Mouse (Mus musculus) left cerebral cortex, postnatal 4 days (tissue): ENCODE results near the gene Stox2. TPM values are rescaled to one million over a fixed set of nuclear protein-coding genes. Genes with fewer than 3 reads are reported as not detected.
A peak's percentile ranks its signal among the peaks of the same experiment; 100 is the strongest.

Experiments used
- DNase-seq: peaks from one replicate; pipeline ENCODE4 v3.0.0-alpha.2; 2022
- intact Hi-C: fragments of 180-260 bp; cut with DNase I; formaldehyde crosslinking; loops from one replicate; pipeline ENCODE4 v1.15.1; 2025
- total RNA-seq, 2 experiments: library from RNA; stranded (reverse); gene quantifications; 2 replicates each; pipeline ENCODE4 v1.2.3; 2021

Gene Stox2
- total RNA-seq, 2 experiments from 2014 or later: 118 to 122 TPM

DNA sequence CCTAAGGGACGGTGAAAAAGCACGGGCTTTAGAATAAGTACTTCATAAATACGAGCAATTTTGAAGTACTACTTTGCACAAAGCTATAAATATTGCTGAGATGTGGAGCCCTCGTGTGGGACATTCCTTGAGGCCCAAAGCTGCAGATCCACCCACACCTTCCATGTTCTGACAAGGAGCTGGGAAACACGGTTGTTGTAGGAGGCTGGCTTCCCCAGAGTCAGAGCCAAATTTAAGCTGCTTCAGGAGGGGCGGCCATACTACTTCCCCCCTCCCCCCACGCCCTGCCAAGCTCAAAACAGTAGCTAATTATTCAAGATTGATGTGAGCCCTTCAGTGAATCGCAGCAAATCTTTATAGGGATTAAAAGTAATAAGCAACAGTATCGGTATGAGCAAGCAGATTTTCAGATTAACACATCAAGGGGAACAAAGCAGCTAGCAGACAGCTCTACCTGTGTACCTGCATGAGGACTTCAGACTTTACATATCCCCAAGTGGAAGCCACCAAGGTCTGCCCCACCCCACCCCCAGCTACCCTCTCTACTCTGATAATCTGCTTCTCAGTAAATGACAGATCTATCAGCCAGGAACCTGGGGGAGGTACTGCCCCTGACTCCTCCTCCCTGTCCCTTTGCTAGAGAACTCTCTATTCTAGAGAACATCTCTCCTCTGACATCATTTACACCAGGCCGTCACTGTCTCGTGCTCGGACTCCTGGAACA lies 185.2 kb downstream of the Stox2 start:
- no peak for DNase-seq
- intact Hi-C loops: no loop called here

GRCm38 (mm10) chr8:47250832-47251231 lies 195.3 kb downstream of the Stox2 start:
- intact Hi-C loops: no loop called here
- DNase-seq: no peak

GRCm38 (mm10) chr8:47245116-47245515 lies 201.0 kb downstream of the Stox2 start:
- DNase-seq: no peak
- intact Hi-C loops: no loop called here

- DNase-seq: no peak
- intact Hi-C loops: no loop called here
Observed at GRCm38 (mm10) chr8:47244202-47244601, 202.0 kb downstream of the Stox2 start.

DNA sequence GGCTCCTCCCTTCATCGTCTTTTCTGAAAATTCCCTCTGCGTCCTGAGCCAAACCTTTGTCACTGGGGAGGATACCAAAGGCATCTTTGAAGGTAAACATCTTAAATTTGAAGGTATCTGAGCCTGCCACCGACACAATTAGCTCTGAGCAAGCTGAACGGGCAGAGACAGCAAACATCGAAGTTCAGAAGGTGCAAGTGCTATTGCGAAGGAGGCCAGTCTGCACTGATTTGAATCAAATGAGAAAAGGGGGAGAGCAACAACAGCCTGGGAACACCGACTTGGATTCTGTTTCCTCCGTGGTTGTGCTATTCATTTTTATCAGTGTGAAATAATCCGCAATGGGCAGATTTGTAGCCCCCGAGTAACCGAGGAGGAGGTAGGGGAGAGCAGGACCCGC lies 202.5 kb downstream of the Stox2 start:
- no peak for DNase-seq
- intact Hi-C loops: no loop called here

GRCm38 (mm10) chr8:47243016-47243630 lies 203.0 kb downstream of the Stox2 start:
- intact Hi-C loops: no loop called here
- DNase-seq: peak; percentile 41

GRCm38 (mm10) chr8:47242207-47243004 lies 203.8 kb downstream of the Stox2 start:
- DNase-seq: peak; percentile 90
- intact Hi-C loops: no loop called here

DNA sequence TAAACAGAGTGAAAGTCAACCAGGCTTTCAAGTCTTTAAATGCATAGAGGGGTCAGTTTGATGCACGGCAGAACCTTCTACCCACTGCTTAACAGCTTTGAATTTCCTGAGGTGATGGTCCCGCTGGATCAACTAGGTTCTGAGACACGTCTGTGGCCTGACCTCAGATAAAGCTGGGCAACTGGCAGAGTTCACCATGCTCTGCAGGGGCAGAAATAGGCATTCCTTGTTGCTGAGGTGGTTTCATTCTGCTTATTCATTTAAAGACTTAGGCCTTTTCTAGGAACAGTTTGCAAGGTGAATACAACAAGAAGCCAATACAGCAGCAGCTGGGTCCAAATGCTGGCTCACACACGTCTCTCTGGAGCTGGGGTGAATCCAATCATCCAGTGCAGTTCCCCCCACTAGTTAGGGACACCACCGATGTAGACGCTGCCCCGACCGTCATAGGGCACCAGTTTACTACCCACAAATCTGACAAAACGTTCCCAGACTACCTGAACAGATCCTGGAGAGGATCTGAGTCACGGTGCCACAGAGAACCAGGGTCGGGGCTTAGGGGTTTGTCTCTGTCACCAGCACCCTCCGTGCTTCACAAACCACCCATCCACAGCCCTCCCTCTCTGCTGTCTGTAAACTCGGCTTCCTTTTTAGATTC lies 204.6 kb downstream of the Stox2 start:
- intact Hi-C loops: no loop called here

GRCm38 (mm10) chr8:47240871-47241270 lies 205.3 kb downstream of the Stox2 start:
- intact Hi-C loops: no loop called here
- no peak for DNase-seq

More for the DNA sequence above, 204.6 kb downstream of the Stox2 start:
- DNase-seq: peak; percentile 16

DNA sequence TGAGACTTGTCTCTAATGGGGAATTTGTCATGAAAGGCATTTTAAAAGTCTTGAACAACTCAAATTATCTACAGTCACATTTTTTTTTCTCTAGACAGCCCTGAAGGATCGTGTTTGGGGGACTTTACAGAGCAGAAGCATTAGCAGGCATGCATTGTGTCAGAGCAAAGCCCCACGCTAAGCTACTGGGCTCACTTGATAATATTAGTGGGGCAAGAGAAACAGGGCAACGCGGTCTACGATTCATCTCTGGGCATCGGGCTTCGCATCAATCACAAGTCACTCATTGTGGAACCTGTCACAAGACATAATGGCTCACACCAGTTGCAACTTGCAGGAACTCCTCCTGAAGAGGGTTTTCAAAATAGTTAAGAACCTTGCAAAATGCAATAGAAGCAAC lies 205.9 kb downstream of the Stox2 start:
- no peak for DNase-seq
- intact Hi-C loops: no loop called here

GRCm38 (mm10) chr8:47232081-47232480 lies 214.1 kb downstream of the Stox2 start:
- no peak for DNase-seq
- intact Hi-C loops: no loop called here

- DNase-seq: no peak
- intact Hi-C loops: no loop called here
Observed at GRCm38 (mm10) chr8:47230057-47230456, 216.1 kb downstream of the Stox2 start.

DNA sequence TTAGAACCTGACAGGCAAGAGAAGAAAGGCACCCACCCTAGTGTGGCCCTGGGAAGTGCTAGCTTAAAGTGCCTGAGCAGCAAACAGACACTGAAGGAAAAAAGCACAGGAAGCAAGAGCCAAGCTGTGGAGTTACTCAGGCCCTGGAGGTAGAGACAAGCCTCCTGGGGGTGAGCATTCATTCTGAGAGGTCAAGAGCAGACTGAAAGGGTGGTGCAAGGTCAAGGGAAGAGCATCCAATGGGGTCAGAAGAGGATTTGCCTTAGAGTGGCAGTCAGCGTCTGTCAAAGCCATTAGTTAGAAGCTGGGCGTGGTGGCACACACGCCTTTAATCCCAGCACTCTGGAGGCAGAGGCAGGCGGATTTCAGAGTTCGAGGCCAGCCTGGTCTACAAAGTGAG lies 224.3 kb downstream of the Stox2 start:
- intact Hi-C loops: no loop called here
- no peak for DNase-seq

- intact Hi-C loops: no loop called here
- no peak for DNase-seq
Observed at GRCm38 (mm10) chr8:47221191-47221590, 225.0 kb downstream of the Stox2 start.

DNA sequence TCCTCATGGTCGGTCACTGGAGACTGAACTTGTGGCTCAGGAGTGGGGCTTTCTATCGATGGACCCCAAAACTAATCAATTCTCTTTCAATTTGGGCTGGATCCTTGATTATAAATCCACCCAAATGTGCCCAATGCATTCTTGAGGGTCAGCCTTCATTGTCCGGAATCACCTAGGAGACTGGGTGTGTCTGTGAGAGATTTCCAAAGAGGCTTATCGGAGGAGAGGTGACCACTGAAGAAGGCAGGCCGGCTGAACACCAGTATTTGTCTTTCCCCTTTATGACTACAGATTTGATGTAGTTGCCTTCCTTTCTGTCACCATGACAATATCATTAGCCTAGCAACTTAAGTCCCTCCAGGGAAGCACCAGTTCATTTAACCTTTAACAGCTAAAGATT lies 225.8 kb downstream of the Stox2 start:
- intact Hi-C loops: no loop called here

DNA sequence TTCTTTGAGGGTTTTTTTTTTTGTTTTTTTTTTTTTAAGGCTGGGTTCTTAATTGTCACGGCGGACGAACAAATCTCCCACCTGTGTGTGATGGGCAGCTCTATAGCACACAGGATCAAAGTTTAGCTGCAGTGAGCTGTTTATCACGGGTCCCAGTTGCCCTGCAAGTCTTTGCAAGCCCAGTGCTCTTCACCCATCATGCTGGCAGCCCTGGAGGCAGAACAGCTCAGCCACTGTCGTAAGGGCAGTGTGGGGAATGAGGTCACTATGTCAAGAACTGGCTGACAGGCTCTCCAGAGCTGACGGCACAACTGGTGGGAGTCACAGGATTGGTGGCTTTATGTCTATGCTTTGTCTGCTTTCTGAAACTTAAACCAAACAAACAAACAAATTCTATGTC lies 227.6 kb downstream of the Stox2 start:
- DNase-seq: no peak
- intact Hi-C loops: no loop called here

More for the DNA sequence above, 225.8 kb downstream of the Stox2 start:
- no peak for DNase-seq

- intact Hi-C loops: no loop called here
- DNase-seq: no peak
Observed at GRCm38 (mm10) chr8:47218021-47218420, 228.1 kb downstream of the Stox2 start.

GRCm38 (mm10) chr8:47212124-47212523 lies 234.0 kb downstream of the Stox2 start:
- no peak for DNase-seq
- intact Hi-C loops: no loop called here

DNA sequence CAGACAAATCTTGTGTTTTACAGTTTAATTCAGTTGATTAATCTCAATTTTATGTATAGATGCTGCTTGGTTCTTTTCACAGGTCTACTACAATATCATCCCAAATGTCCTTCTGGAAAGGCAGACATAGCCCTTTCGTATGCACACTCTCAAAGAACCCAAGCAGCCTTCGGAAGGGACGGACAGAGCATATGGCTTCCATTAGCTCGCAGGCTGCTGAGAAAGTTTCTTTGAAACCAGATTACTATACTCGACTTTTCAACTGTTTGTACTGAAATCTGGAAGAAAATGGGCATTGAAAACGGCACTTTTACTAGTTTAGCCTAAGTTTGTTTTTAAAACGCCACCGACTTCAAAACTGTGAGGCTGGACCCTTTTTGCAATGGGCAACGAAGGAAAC lies 234.9 kb downstream of the Stox2 start:
- intact Hi-C loops: no loop called here
- DNase-seq: no peak

DNA sequence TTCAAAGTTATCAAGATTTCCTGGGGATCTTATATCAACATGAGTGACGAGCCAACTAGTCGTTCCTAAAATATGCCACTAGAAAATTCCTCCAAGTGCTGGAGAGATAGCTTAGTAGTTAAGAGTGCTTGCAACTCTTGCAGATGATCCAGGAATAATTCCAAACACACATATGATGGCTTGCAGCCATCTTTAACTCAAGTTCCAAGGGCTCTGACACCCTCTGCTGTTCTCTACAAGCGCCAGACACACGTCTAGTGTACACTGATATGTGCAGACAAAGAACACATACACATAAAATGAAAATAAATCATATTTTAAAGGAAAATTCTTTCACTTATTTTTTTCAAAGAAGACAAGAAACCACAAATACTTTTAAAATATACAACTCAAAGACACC lies 237.9 kb downstream of the Stox2 start:
- intact Hi-C loops: no loop called here
- DNase-seq: no peak

GRCm38 (mm10) chr8:47206640-47207237 lies 239.4 kb downstream of the Stox2 start:
- intact Hi-C loops: no loop called here
- DNase-seq: no peak
